Mouse (Mus musculus): ENCODE data around the gene Pltp. TPM values are rescaled to one million over a fixed set of nuclear protein-coding genes. Genes with fewer than 3 reads are reported as not detected.

Pltp gene
- polyA plus RNA-seq, 1 experiment from 2014 or later = 8.4 TPM

DNA sequence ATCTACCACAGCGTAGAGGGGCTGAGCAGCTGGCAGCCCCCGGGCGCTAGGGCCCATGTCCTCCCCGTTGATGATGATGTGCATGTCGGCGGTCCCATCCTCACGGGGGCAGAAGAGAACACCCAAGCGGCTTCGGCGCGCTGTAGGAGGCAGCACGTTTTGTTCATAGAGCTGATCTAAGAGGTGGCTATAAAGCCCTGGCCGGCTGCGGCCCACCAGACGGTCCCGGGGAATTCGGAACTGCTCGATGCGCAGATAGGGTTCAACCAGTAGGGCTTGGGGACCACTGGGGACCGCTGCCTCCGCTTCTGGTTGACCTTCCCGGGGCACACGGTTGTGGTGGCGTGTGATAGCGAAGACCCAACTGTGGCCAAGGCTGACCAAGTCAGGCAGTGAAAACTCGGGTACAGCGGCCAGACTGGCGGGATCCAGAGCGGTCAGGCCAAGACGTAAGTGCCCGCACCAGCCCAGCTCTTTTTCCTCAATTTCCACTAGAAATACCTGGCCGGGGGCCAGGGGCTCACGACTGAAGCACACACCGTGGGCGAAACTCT lies 24.7 kb downstream of the Pltp start, which contains the start of gene Ctsa:
Gene Ctsa (plus strand): TSS at position 126 of the 554 bp plus-strand sequence.
- Histone ChIP-seq H3K27ac (peak within 1 kb of the TSS; percentile 85), H3K9ac (peak within 1 kb of the TSS; percentile 83), H3K4me2 (peak within 1 kb of the TSS; percentile 97), H3K36me3 (peaks cover 29% of the 10 kb centered on the region), H3K4me1 (peaks cover 30% of the 10 kb centered on the region), H3K9me3 (replicated peaks) (no peaks in the 10 kb centered on the region), H3K4me3 (peak within 1 kb of the TSS; percentile 75), H3K27me3 (replicated peaks) (no peaks in the 10 kb centered on the region)
- 2% methylated on average over 35 of the region's 35 CpGs for WGBS (ENCODE audit: insufficient replicate concordance)
- ATAC-seq = peak; percentile 80

- ATAC-seq = no peak
- peak overlapping the region; percentile 75 for H3K4me3 ChIP-seq
- peak overlapping the region; percentile 83; the same call in 1 of the 2 replicates for H3K9ac ChIP-seq
- H3K4me2 ChIP-seq = peak overlapping the region; percentile 97
- no peaks in the 10 kb centered on the region for H3K9me3 ChIP-seq (replicated peaks)
- H3K4me1 ChIP-seq = peaks cover 37% of the 10 kb centered on the region
- H3K36me3 ChIP-seq = peaks cover 29% of the 10 kb centered on the region
- no peaks in the 10 kb centered on the region for H3K27me3 ChIP-seq (replicated peaks)
- 57% methylated on average over 16 of the region's 16 CpGs for WGBS (ENCODE audit: insufficient replicate concordance)
- peak overlapping the region; percentile 85; the same call in 1 of the 2 replicates for H3K27ac ChIP-seq
These were observed 25.3 kb downstream of the Pltp start for GRCm38 (mm10) chr2:164832032-164832747.

GRCm38 (mm10) chr2:164831029-164831428 lies 26.5 kb downstream of the Pltp start:
- Histone ChIP-seq H3K4me1 (peaks cover 42% of the 10 kb centered on the region), H3K4me3 (no peak overlapping the region), H3K36me3 (peaks cover 30% of the 10 kb centered on the region), H3K27ac (no peak overlapping the region), H3K27me3 (replicated peaks) (no peaks in the 10 kb centered on the region), H3K9ac (no peak overlapping the region), H3K9me3 (replicated peaks) (no peaks in the 10 kb centered on the region), H3K4me2 (no peak overlapping the region)
- ATAC-seq = no peak
- 78% methylated on average over 10 of the region's 10 CpGs for WGBS (ENCODE audit: insufficient replicate concordance)

- no peak overlapping the region for H3K9ac ChIP-seq
- peaks cover 29% of the 10 kb centered on the region for H3K4me1 ChIP-seq
- H3K9me3 ChIP-seq (replicated peaks) = no peaks in the 10 kb centered on the region
- H3K4me3 ChIP-seq = no peak overlapping the region
- H3K27me3 ChIP-seq (replicated peaks) = no peaks in the 10 kb centered on the region
- 86% methylated on average over 1 of the region's 1 CpGs for WGBS (ENCODE audit: insufficient replicate concordance)
- ATAC-seq = no peak
- H3K36me3 ChIP-seq = peaks cover 36% of the 10 kb centered on the region
- no peak overlapping the region for H3K4me2 ChIP-seq
- no peak overlapping the region for H3K27ac ChIP-seq
These were observed 28.4 kb downstream of the Pltp start for GRCm38 (mm10) chr2:164829090-164829489.

DNA sequence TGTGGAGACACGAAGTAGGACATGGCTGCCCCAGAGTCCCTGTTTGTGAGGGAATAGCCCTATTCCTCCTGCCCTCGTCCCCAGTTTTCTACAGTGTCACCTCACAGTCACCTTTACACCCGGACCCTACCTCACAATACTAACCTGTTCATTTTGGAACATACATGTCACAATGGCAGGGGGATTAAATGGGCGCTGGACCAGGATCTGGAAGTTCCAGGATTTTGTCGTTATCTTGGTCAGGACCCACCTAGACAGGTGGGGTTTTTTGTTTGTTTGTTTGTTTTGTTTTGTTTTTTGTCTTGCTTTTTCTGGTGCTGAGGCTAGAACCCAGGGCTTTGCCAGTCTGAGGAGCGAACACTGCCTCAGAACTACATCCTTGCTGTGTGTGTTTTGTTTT lies 29.1 kb downstream of the Pltp start, which contains the start of gene Spata25:
Gene Spata25 (minus strand): TSS at position 101 of the 400 bp plus-strand sequence.
- Histone ChIP-seq H3K27me3 (replicated peaks) (no peaks in the 10 kb centered on the region), H3K4me2 (0 out of 2 replicates have a peak within 1 kb of the TSS, but pooled peaks have one; percentile 7), H3K9ac (no peak within 1 kb of the TSS), H3K27ac (peak within 1 kb of the TSS; percentile 15; the same call in 1 of the 2 replicates), H3K9me3 (replicated peaks) (no peaks in the 10 kb centered on the region), H3K4me3 (no peak within 1 kb of the TSS), H3K36me3 (peaks cover 36% of the 10 kb centered on the region), H3K4me1 (peaks cover 32% of the 10 kb centered on the region)
- WGBS (ENCODE audit: insufficient replicate concordance) = 76% methylated on average over 6 of the region's 6 CpGs
- no peak for ATAC-seq

DNA sequence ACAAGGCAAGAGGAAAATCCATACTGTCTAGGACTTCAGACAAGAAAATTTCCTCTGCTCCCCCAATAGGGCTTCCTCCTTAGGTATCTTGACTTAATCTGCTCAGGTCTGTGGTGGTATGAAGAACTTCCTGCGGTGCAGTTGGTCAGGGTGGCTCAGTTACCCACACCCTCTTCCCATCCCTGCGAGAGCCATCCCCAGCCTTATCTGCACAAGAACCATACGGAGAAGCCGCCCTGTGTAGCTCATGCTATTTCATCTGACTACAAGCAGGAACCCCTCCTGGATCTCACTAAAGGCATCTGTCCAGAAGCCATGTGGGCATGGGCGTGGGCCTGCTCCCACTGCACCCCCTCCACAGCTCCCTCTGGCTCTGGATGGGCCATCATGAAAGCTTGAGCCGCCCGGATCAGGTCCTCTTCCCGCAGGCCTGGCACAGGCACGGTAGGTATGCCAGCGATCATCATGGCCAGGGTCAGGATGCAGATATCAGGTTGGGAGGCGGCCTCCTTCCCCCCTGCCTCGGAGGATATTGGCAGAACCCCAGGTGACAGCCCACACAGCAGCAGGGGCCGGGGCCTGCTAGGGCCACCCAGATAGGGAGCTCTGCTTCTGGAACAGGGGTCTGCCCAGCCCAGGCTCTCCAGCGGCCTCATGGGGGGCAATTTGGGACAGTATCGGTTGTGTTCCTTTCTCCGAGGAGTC lies 30.2 kb downstream of the Pltp start:
- H3K27me3 ChIP-seq (replicated peaks) = no peaks in the 10 kb centered on the region
- H3K27ac ChIP-seq = peak overlapping the region; percentile 15; the same call in 1 of the 2 replicates
- no peaks in the 10 kb centered on the region for H3K9me3 ChIP-seq (replicated peaks)
- WGBS (ENCODE audit: insufficient replicate concordance) = 68% methylated on average over 16 of the region's 16 CpGs
- ATAC-seq = no peak
- 0 out of 2 replicates have a peak overlapping the region, but pooled peaks have one; percentile 7 for H3K4me2 ChIP-seq
- no peak overlapping the region for H3K4me3 ChIP-seq
- H3K36me3 ChIP-seq = peaks cover 36% of the 10 kb centered on the region
- no peak overlapping the region for H3K9ac ChIP-seq
- peaks cover 31% of the 10 kb centered on the region for H3K4me1 ChIP-seq

DNA sequence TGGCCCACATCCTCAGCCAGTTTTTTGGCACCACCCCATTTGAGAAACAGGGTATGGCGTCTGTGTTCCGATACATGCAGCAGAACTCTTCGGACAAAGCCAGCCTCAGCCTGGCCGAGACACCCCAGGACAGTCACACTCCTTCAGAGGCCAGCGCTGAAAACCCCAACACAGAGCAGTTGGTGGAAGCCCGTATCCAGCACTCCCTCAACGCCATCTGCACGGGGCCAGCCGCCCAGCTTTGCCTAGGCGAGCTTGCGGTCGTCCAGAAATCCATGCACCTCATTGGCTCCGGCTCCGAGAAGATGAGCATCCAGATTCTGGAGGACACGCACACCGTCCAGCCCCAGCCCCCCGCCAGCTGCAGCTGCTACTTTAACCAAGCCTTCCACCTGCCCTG lies 32.0 kb downstream of the Pltp start:
- Histone ChIP-seq H3K4me2 (no peak overlapping the region), H3K9me3 (replicated peaks) (no peaks in the 10 kb centered on the region), H3K36me3 (peaks cover 49% of the 10 kb centered on the region), H3K4me3 (no peak overlapping the region), H3K27me3 (replicated peaks) (no peaks in the 10 kb centered on the region), H3K27ac (no peak overlapping the region), H3K4me1 (peaks cover 35% of the 10 kb centered on the region), H3K9ac (no peak overlapping the region)
- 94% methylated on average over 17 of the region's 17 CpGs for WGBS (ENCODE audit: insufficient replicate concordance)
- no peak for ATAC-seq

- H3K4me1 ChIP-seq = peaks cover 35% of the 10 kb centered on the region
- peak overlapping the region; percentile 83; the same call in 1 of the 2 replicates for H3K9ac ChIP-seq
- H3K9me3 ChIP-seq (replicated peaks) = no peaks in the 10 kb centered on the region
- peak overlapping the region; percentile 76 for H3K4me3 ChIP-seq
- peaks cover 57% of the 10 kb centered on the region for H3K36me3 ChIP-seq
- peak overlapping the region; percentile 84 for H3K4me2 ChIP-seq
- ATAC-seq = no peak
- WGBS (ENCODE audit: insufficient replicate concordance) = 82% methylated on average over 4 of the region's 4 CpGs
- H3K27ac ChIP-seq = no peak overlapping the region
- no peaks in the 10 kb centered on the region for H3K27me3 ChIP-seq (replicated peaks)
These were observed 33.5 kb downstream of the Pltp start for GRCm38 (mm10) chr2:164823969-164824368.

DNA sequence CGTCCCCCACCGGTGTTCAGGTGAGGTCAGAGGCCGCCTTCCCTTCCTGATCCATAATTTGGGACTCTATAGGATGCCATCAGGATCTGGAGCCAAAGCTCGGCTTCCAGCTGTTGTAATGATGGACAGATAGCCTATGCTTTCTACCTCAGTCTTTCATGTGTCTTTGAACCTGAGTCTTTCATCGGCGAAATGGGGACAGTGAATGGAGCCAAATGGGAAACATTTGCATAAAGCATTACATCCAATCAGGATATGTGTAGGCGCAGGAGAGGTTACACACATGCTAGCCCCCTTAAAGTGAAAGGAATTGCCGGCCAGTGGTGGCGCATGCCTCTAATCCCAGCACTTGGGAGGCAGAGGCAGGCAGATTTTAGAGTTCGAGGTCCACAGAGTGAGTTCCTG lies 34.3 kb downstream of the Pltp start:
- peak overlapping the region; percentile 84 for H3K4me2 ChIP-seq
- no peaks in the 10 kb centered on the region for H3K9me3 ChIP-seq (replicated peaks)
- no peaks in the 10 kb centered on the region for H3K27me3 ChIP-seq (replicated peaks)
- H3K27ac ChIP-seq = peak overlapping the region; percentile 79
- H3K36me3 ChIP-seq = peaks cover 56% of the 10 kb centered on the region
- WGBS (ENCODE audit: insufficient replicate concordance) = under 1% methylated on average over 10 of the region's 10 CpGs
- H3K4me3 ChIP-seq = peak overlapping the region; percentile 76
- peaks cover 36% of the 10 kb centered on the region for H3K4me1 ChIP-seq
- H3K9ac ChIP-seq = peak overlapping the region; percentile 83
- ATAC-seq = peak; percentile 56

GRCm38 (mm10) chr2:164822636-164823165 lies 34.8 kb downstream of the Pltp start, which contains the start of gene Zswim1:
Gene Zswim1, plus strand, starts transcription at chr2:164822686.
- peak within 1 kb of the TSS; percentile 84 for H3K4me2 ChIP-seq
- WGBS (ENCODE audit: insufficient replicate concordance) = 3% methylated on average over 32 of the region's 32 CpGs

DNA sequence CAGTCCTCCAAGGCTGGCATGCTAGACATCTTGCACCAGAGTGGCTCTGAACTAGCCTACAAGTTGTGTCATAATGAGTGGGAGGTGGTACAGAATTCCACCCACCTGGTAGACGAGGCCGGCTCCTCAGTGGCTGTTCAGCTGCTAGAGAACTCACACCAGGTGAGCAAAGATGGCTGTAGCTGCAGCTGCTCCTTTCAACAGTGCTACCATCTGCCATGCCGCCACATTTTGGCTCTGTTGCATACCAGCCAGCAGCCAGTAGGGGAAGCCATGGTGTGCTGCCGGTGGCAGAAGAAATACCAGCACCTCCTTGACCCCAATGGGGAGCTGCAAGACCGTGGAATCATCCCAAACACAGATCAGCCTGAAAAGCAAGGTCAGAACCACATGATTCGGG lies 36.5 kb downstream of the Pltp start:
- ATAC-seq = no peak
- Histone ChIP-seq H3K9ac (no peak overlapping the region), H3K36me3 (peaks cover 35% of the 10 kb centered on the region), H3K27me3 (replicated peaks) (no peaks in the 10 kb centered on the region), H3K4me3 (no peak overlapping the region), H3K4me2 (no peak overlapping the region), H3K4me1 (peaks cover 40% of the 10 kb centered on the region), H3K9me3 (replicated peaks) (no peaks in the 10 kb centered on the region), H3K27ac (no peak overlapping the region)
- WGBS (ENCODE audit: insufficient replicate concordance) = 85% methylated on average over 6 of the region's 6 CpGs

More at GRCm38 (mm10) chr2:164822636-164823165, 34.8 kb downstream of the Pltp start, which contains the start of gene Zswim1:
- Histone ChIP-seq H3K9me3 (replicated peaks) (no peaks in the 10 kb centered on the region), H3K27me3 (replicated peaks) (no peaks in the 10 kb centered on the region), H3K4me3 (peak within 1 kb of the TSS; percentile 76), H3K9ac (peak within 1 kb of the TSS; percentile 83), H3K36me3 (peaks cover 51% of the 10 kb centered on the region), H3K27ac (peak within 1 kb of the TSS; percentile 79), H3K4me1 (peaks cover 38% of the 10 kb centered on the region)
- peak; percentile 99 for ATAC-seq

Measured in liver, embryonic 12.5 days (tissue).